Mouse (Mus musculus) gastrocnemius, postnatal 14 days (tissue): ENCODE measurements at regions not wholly inside any gene's neighbourhood (a gene's known extent, or its start where the extent isn't known, plus 50 kb on each side); places are given as distances from the start of the nearest gene placed in this dataset.

Source experiments
- DNase-seq: peaks from one replicate; pipeline ENCODE4 v3.0.0; 2021; ENCODE audit warnings: mixed read lengths
- intact Hi-C: fragments of 180-260 bp; cut with DNase I; formaldehyde crosslinking; loops from one replicate; pipeline ENCODE4 v1.15.1; 2025; ENCODE audit warnings: low total_unique reads
- microRNA-seq, 2 experiments: library from miRNA; unstranded; fragments of <30 nt; microRNA quantifications; one replicate each; pipeline ENCODE4 v1.2.0; 2021

DNA sequence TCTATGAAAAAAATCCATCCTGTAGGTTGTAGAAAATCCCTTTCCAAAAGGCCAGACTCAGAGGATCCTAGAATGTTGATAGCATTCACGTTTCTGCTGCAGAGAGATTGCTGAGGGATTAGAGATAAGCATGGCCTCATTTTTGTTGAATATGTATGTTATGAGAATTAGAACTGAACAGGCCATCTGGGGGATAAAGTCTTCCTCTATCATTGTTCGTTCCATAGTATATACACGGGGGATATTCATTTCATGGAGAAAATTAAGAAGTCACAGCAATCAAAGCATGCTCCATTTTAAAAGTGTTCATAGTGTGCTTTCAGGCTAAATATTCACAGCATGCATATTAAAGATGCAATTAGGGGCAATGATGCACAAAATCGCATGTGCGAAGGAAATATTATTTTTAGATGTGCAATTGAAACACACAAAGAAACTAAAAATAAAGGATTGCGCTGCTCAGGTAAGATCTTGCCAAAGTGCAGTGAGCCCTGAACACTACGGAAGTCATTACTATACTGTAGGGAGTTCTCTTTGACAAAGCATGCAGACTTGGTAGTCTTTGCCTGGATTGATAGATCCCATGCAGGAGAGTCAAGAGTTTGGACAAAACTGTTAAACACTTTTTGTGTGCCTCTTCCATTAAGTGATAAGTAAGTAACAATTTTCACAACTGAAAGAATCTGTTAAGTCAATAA is 511.5 kb downstream of the Phf3 start:
- intact Hi-C loops = no loop called here
- no peak for DNase-seq

- DNase-seq = no peak
- intact Hi-C loops = no loop called here
Measured at GRCm38 (mm10) chr1:30320657-30321262, 553.0 kb downstream of the Phf3 start.

DNA sequence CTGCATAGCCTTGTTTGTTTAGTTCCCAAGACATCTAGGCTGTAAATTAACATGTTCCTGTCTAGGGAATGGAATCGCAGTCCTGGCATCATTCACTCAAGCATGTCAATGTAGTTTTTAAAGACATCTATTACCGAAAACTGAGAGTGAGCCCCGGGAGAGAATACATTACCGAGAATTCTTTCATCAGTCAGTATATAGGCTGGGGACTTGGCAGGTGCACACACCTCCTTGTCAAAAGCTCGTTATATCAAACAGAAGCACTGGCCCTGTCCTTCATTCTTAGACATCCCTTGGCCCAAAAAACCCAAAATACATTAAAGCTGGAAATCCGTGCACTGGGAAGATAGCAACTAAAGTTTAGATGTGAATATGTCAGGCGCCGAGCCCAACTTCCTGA is 555.5 kb downstream of the Phf3 start:
- intact Hi-C loops = no loop called here
- DNase-seq = no peak

DNA sequence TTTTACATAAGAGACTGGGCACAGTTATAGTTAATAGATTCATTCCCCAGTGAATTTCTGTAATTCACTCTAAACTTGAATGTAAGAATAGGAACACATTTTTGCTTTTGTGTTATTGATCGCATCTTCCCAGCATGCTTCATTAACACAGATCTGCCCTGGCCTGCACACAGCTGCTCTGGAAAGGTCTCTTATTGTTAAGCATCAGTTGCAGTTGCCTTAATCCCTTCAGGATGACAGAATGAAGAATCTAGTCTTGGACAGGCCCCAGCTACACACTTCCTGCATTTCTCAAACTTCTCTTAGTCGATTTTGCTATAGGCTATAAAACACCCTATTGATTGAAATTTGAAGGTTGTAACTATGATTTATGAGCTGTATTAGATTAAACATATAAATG is 584.6 kb downstream of the Phf3 start:
- no peak for DNase-seq
- intact Hi-C loops = no loop called here

DNA sequence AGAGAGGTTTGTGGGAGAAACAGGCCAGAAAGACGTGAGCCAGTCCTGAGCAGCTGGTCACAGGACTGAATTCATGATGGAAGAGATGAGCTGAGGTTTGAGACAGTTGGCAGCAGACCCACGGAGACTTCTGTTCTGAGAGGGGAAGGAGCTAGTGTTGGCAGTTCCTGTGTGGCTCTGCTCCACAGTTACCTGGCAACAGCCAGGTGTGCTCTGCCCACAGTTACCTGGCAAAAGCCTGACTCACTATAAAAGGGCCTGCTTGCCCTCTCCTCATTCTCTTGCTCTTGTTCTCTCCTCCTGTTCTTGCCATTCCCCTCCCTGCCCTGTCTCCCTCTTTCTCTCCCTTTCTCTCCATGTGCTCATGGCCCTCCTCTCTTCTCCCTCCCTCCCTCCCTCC is 611.3 kb downstream of the Phf3 start:
- intact Hi-C loops = no loop called here
- no peak for DNase-seq

DNA sequence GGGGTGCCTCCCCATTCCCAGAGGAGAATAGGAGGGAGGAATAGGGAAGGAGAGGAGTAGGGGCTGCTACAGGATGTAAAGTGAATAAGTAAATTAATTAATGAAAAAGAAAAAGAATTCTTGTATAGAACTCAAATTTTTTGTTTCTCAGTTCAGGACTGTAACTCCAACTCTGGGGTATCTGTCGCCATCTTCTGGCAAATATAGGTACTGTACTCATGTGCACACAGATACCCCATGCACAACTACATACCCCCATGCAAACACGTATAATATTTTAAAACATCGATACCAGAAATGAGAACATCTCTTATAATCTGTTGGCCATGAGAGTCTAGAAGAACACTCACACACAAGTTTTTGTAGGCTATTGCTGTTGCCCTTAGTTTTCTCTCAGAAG is 614.2 kb downstream of the Phf3 start:
- intact Hi-C loops = no loop called here
- DNase-seq = no peak

DNA sequence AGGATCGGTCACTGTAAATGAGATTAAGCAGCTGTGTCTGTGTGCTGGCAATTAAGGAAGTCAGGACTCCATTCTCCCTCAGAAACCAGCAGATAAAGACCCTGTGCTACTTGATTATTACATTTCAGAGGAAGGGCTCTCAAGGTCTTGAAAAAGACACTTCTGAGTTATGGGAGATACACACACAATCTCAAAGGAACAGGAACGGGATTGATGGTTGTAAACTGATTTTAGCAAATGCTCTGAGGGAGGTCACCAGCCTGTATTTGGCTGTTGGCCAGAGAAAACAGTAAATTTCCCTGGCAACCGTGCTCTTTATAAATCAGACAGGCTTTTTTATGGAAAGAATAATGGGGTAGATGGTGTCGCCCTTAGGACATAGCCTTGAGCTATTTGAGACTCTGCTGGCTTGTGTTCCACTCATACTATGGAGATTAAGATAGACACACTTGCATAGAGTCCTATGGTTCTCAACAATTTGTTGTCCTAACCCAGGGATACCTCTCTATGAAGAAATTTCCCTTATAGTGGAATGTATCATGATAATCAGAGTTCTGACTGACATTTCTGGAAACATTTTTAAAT is 656.9 kb downstream of the Phf3 start:
- intact Hi-C loops = no loop called here
- no peak for DNase-seq

GRCm38 (mm10) chr1:30204608-30205262 is 669.0 kb downstream of the Phf3 start:
- intact Hi-C loops = no loop called here
- DNase-seq = no peak

- intact Hi-C loops = no loop called here
- DNase-seq = no peak
Measured at GRCm38 (mm10) chr1:30176225-30176624, 697.5 kb downstream of the Phf3 start.

DNA sequence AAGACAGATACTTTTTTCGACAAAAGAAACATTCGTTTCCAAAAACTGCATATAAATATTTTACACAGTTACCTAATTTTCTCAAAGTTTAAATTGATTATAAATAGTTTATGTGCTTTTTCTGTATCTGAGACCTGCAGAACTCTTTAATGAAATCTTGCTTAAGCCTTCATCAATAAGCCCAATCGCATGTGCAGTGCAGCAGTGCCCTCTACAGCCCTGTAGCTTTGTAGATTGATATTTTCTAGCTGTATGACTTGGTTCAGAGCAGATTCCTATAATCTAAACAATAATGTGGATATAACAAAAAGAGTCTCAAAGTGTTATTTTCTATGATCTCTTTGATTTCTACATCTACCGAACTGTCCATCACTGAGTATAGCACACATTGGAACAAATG is 728.7 kb downstream of the Phf3 start:
- intact Hi-C loops = no loop called here
- DNase-seq = peak; percentile 4

GRCm38 (mm10) chr1:30114186-30114585 is 759.5 kb downstream of the Phf3 start:
- no peak for DNase-seq
- intact Hi-C loops = no loop called here

Small RNA genes lying in the stretch of these regions (microRNA-seq; reads per million reads assigned to microRNA genes)
- gene Gm27430 = 0 reads per million in 2 experiments
